Mouse (Mus musculus): ENCODE data around the gene Prdm15. TPM values are rescaled to one million over a fixed set of nuclear protein-coding genes. Genes with fewer than 3 reads are reported as not detected.

The Prdm15 gene
- total and polyA plus RNA-seq, 3 experiments = 6.4 to 7.9 (median 7.3) TPM

DNA sequence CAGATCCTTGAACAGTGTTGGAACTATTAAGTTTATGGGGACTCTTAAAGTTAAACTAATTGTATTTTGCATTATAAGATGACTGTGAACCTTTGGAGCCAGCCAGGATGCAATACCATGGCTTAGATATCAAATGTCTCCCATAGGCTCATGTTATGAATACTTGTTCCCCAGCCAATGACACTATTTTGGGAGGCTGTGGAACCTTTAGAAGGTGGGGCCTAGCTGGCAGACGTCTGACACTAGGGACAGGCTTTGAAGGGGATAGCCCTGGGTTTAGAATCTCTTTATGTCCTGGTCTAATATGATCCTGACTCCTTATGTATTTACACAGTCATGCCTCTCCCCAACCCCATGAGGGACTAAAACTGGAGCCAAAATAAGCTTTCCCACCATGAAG is 22.7 kb upstream of the Prdm15 start:
- dilution Hi-C loops (cut with MboI; ENCODE audit: extremely low pct_ligation_motif_present, extremely low pct_unique_long_range_greater_than_20kb, low sequenced_read_pairs) (no loop called here), in situ Hi-C loops (cut with MboI; ENCODE audit: low pct_ligation_motif_present, low pct_unique_long_range_greater_than_20kb, low sequenced_read_pairs) (no loop called here)
- Histone ChIP-seq H3K4me1 (ENCODE audit: control insufficient read depth in 1 of 2, insufficient read depth in 2 of 2) (peaks cover 34 to 83% of the 10 kb centered on the region in 2 experiments), H3K9me3 (replicated peaks; ENCODE audit: low read length) (peaks cover 4% of the 10 kb centered on the region), H3K27ac (ENCODE audit: insufficient read depth, low read depth) (no peak overlapping the region), H3K9ac (ENCODE audit: insufficient read depth, low read depth) (no peak overlapping the region), H3K36me3 (replicated peaks in 1 of 2; ENCODE audit: control insufficient read depth in 1 of 2, insufficient read depth in 1 of 2, low read length in 1 of 2) (peaks cover 0 to 17% of the 10 kb centered on the region in 2 experiments), H3K4me3 (replicated peaks in 1 of 3; ENCODE audit: low read depth in 2 of 3, low read length in 2 of 3, poor library complexity in 1 of 3) (peak overlapping the region in 1 of 3 experiments; percentile 14), H3K4me2 (ENCODE audit: insufficient read depth, low read depth, poor library complexity, severe bottlenecking) (no peak overlapping the region), H3K27me3 (replicated peaks) (no peaks in the 10 kb centered on the region), H3K79me2 (replicated peaks; ENCODE audit: control insufficient read depth, extremely low read depth, insufficient read depth, poor library complexity, severe bottlenecking) (no peaks in the 10 kb centered on the region)
- DNase-seq (ENCODE audit: extremely low read depth) = no peak
- no peak for TF ChIP-seq TBP (conservative IDR thresholded peaks at IDR 0.05; ENCODE audit: low read depth, low read length)
- no peak for TF ChIP-seq PAX5 (IDR thresholded peaks at IDR 0.05; ENCODE audit: low read length)
- no peak for TF ChIP-seq JUN (IDR thresholded peaks at IDR 0.05; ENCODE audit: insufficient read depth, low read depth, low read length)
- no peak for TF ChIP-seq JUND (conservative IDR thresholded peaks at IDR 0.05; ENCODE audit: low read depth, low read length)

GRCm38 (mm10) chr16:97872657-97873056 is 21.0 kb upstream of the Prdm15 start:
- H3K4me1 ChIP-seq (ENCODE audit: control insufficient read depth in 1 of 2, insufficient read depth in 2 of 2) = peaks cover 37 to 97% of the 10 kb centered on the region in 2 experiments
- no peak for DNase-seq (ENCODE audit: extremely low read depth)
- H3K4me2 ChIP-seq (ENCODE audit: insufficient read depth, low read depth, poor library complexity, severe bottlenecking) = no peak overlapping the region
- H3K27ac ChIP-seq (ENCODE audit: insufficient read depth, low read depth) = no peak overlapping the region
- H3K27me3 ChIP-seq (replicated peaks) = no peaks in the 10 kb centered on the region
- H3K79me2 ChIP-seq (replicated peaks; ENCODE audit: control insufficient read depth, extremely low read depth, insufficient read depth, poor library complexity, severe bottlenecking) = no peaks in the 10 kb centered on the region
- dilution Hi-C loops (cut with MboI; ENCODE audit: extremely low pct_ligation_motif_present, extremely low pct_unique_long_range_greater_than_20kb, low sequenced_read_pairs) = no loop called here
- H3K4me3 ChIP-seq (replicated peaks in 1 of 3; ENCODE audit: low read depth in 2 of 3, low read length in 2 of 3, poor library complexity in 1 of 3) = no peak overlapping the region
- no peak for TF ChIP-seq MAFK (IDR thresholded peaks at IDR 0.05; ENCODE audit: insufficient replicate concordance, low read length)
- TF ChIP-seq KAT2A (IDR thresholded peaks at IDR 0.05; ENCODE audit: insufficient replicate concordance, low read length) = no peak
- no peak for TF ChIP-seq POLR2AphosphoS2 (IDR thresholded peaks at IDR 0.05; ENCODE audit: low read depth, low read length)
- H3K9ac ChIP-seq (ENCODE audit: insufficient read depth, low read depth) = no peak overlapping the region
- in situ Hi-C loops (cut with MboI; ENCODE audit: low pct_ligation_motif_present, low pct_unique_long_range_greater_than_20kb, low sequenced_read_pairs) = no loop called here
- peaks cover 4% of the 10 kb centered on the region for H3K9me3 ChIP-seq (replicated peaks; ENCODE audit: low read length)
- H3K36me3 ChIP-seq (replicated peaks in 1 of 2; ENCODE audit: control insufficient read depth in 1 of 2, insufficient read depth in 1 of 2, low read length in 1 of 2) = peaks cover 0 to 31% of the 10 kb centered on the region in 2 experiments

- dilution Hi-C loops (cut with MboI; ENCODE audit: extremely low pct_ligation_motif_present, extremely low pct_unique_long_range_greater_than_20kb, low sequenced_read_pairs) (no loop called here), in situ Hi-C loops (cut with MboI; ENCODE audit: low pct_ligation_motif_present, low pct_unique_long_range_greater_than_20kb, low sequenced_read_pairs) (no loop called here)
- TF ChIP-seq ZNF384 (IDR thresholded peaks at IDR 0.05; ENCODE audit: low read depth, low read length) (peak; percentile 90), PAX5 (IDR thresholded peaks at IDR 0.05; ENCODE audit: low read length) (no peak), JUN (IDR thresholded peaks at IDR 0.05; ENCODE audit: insufficient read depth, low read depth, low read length) (peak; percentile 91), USF1 (IDR thresholded peaks at IDR 0.05; ENCODE audit: low read depth, low read length) (no peak), TBP (conservative IDR thresholded peaks at IDR 0.05; ENCODE audit: low read depth, low read length) (0 out of 2 replicates have a peak, but pooled peaks have one; percentile 36), USF2 (conservative IDR thresholded peaks at IDR 0.05; ENCODE audit: low read depth, low read length) (no peak), MEF2A (IDR thresholded peaks at IDR 0.05; ENCODE audit: borderline replicate concordance, low read depth, low read length) (peak; percentile 95), ETS1 (conservative IDR thresholded peaks at IDR 0.05; ENCODE audit: low read depth, low read length) (peak; percentile 79), NELFE (IDR thresholded peaks at IDR 0.05; ENCODE audit: low read depth, low read length) (no peak), HCFC1 (IDR thresholded peaks at IDR 0.05; ENCODE audit: low read depth, low read length) (no peak; the same call in 1 of the 2 replicates), MAFK (IDR thresholded peaks at IDR 0.05; ENCODE audit: insufficient replicate concordance, low read length) (peak; percentile 52; the same call in 1 of the 2 replicates), ZC3H11A (IDR thresholded peaks at IDR 0.05; ENCODE audit: low read depth, low read length) (no peak), JUND (conservative IDR thresholded peaks at IDR 0.05; ENCODE audit: low read depth, low read length) (peak; percentile 95), CTCF (conservative IDR thresholded peaks at IDR 0.05 in 1 of 2, IDR thresholded peaks at IDR 0.05 in 1 of 2; ENCODE audit: low read depth in 2 of 2, low read length in 2 of 2) (no peak), CHD1 (IDR thresholded peaks at IDR 0.05; ENCODE audit: low read depth, low read length) (no peak), MAX (IDR thresholded peaks at IDR 0.05; ENCODE audit: low read length) (peak; percentile 89), E2F4 (IDR thresholded peaks at IDR 0.05; ENCODE audit: insufficient replicate concordance, low read depth, low read length) (no peak), CHD2 (IDR thresholded peaks at IDR 0.05; ENCODE audit: low read length) (0 out of 2 replicates have a peak, but pooled peaks have one; percentile 47), ZMIZ1 (IDR thresholded peaks at IDR 0.05; ENCODE audit: low read depth, low read length) (no peak), RAD21 (IDR thresholded peaks at IDR 0.05; ENCODE audit: low read depth, low read length) (no peak; the same call in 1 of the 2 replicates)
Measured at GRCm38 (mm10) chr16:97869193-97870102, 17.8 kb upstream of the Prdm15 start.

More at GRCm38 (mm10) chr16:97869193-97870102, 17.8 kb upstream of the Prdm15 start:
- peaks cover 0 to 44% of the 10 kb centered on the region in 2 experiments for H3K36me3 ChIP-seq (replicated peaks in 1 of 2; ENCODE audit: control insufficient read depth in 1 of 2, insufficient read depth in 1 of 2, low read length in 1 of 2)
- no peaks in the 10 kb centered on the region for H3K27me3 ChIP-seq (replicated peaks)
- no peak overlapping the region for H3K9ac ChIP-seq (ENCODE audit: insufficient read depth, low read depth)
- H3K4me3 ChIP-seq (replicated peaks in 1 of 3; ENCODE audit: low read depth in 2 of 3, low read length in 2 of 3, poor library complexity in 1 of 3) = no peak overlapping the region
- peaks cover 4% of the 10 kb centered on the region for H3K9me3 ChIP-seq (replicated peaks; ENCODE audit: low read length)
- DNase-seq (ENCODE audit: extremely low read depth) = peak; percentile 74
- 0 out of 2 replicates have a peak overlapping the region, but pooled peaks have one; percentile 9 for H3K4me2 ChIP-seq (ENCODE audit: insufficient read depth, low read depth, poor library complexity, severe bottlenecking)
- peaks cover 14 to 77% of the 10 kb centered on the region in 2 experiments for H3K4me1 ChIP-seq (ENCODE audit: control insufficient read depth in 1 of 2, insufficient read depth in 2 of 2)
- H3K27ac ChIP-seq (ENCODE audit: insufficient read depth, low read depth) = peak overlapping the region; percentile 22; the same call in 1 of the 2 replicates
- H3K79me2 ChIP-seq (replicated peaks; ENCODE audit: control insufficient read depth, extremely low read depth, insufficient read depth, poor library complexity, severe bottlenecking) = no peaks in the 10 kb centered on the region

Measured in CH12.LX (cell line).